Mouse (Mus musculus) bone marrow, adult 2 months (tissue): Measurements from ENCODE around the gene Vps8.

ENCODE experiments used
- CTCF ChIP-seq: fragments of 200-500 bp; IDR thresholded peaks from 2 replicates; pipeline ENCODE4 v1.5.1; 2011; ENCODE audit warnings: low read length, control low read depth; ENCODE audit not compliant: control insufficient read depth, insufficient read depth
- POLR2A ChIP-seq: fragments of 200-500 bp; IDR thresholded peaks from 2 replicates; pipeline ENCODE4 v1.6.1; 2011; ENCODE audit warnings: low read depth, mild to moderate bottlenecking, control low read depth, low read length, borderline replicate concordance; ENCODE audit not compliant: control insufficient read depth

GRCm38 (mm10) chr16:21381469-21381868 is 41.4 kb upstream of the Vps8 start:
- TF ChIP-seq CTCF: no peak
- TF ChIP-seq POLR2A: no peak
